Mouse (Mus musculus): Measurements from ENCODE around the gene Ifnk. TPM values are rescaled to one million over a fixed set of nuclear protein-coding genes. Genes with fewer than 3 reads are reported as not detected.

The Ifnk gene
- polyA plus RNA-seq (2016; fragmentation: Nextera tagmentation; extraction: Ambion mirVana), result 0.34 TPM in 1 of 2 replicates, not detected in the other

DNA sequence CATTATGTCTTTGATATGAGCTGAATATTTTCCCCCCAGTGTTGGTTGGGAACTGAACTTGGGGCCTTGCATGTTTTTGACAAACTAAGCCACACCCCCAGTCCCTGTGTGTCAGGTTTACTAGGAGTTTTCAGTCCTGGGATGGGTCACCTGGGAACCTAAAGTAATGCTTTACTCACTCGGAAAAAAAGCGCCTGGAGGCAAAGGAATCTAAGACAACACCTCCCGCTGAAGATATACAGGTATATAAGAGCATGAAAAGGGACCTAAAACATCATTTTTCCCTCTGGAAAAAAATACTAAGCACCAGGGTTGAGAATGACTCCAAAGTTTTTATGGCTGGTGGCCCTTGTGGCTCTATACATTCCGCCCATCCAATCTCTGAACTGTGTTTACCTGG lies at the start of gene Ifnk:
Ifnk (plus strand) TSS at position 301 of the 400 bp plus-strand sequence.
- no peak within 1 kb of the TSS for H3K27ac ChIP-seq
- no peaks in the 10 kb centered on the region for H3K9me3 ChIP-seq
- peaks cover 16% of the 10 kb centered on the region for H3K4me1 ChIP-seq
- H3K4me2 ChIP-seq (replicated peaks), result no peak within 1 kb of the TSS
- no peak within 1 kb of the TSS for H3K4me3 ChIP-seq
- no peaks in the 10 kb centered on the region for H3K27me3 ChIP-seq (replicated peaks)
- no peak within 1 kb of the TSS for H3K9ac ChIP-seq
- H3K36me3 ChIP-seq, result no peaks in the 10 kb centered on the region
- ATAC-seq (ENCODE audit: low FRiP score, low read depth), result no peak
- WGBS, result 86% methylated on average over 4 of the region's 4 CpGs

DNA sequence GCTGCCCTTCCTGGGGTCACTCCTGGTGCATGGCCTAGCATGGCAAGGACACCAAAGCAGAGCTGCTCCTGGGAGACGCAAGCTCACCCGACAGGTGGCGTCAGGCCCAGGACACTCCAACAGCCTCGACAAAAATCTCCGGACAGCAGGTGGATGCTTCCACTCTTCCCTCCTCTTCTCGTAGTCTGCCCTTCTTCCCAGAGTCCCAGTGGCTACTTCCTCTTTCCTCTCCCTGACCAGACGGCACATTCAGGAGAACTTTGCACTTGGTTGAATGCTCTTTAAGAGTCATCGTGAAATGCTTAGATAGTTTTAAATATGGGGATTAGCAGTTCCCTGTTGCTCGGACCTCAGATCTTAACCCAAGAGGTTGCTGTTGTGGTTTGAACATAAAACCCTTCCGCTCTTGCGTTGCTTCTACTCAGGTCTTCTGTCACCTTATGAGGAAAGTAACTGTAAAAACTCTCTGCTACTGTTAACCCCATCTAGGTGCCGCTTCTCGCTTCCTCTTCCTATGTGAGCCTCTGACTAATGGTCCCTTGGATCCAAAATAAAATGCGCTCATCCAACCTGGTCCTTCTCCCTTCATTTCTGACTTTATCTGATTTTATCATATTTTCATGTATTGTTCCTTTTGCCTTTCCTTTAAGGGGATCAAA lies 46.6 kb upstream of the Ifnk start:
- 81% methylated on average over 14 of the region's 14 CpGs for WGBS
- Histone ChIP-seq H3K9ac (no peak overlapping the region), H3K27ac (no peak overlapping the region), H3K4me2 (replicated peaks) (no peak overlapping the region), H3K4me1 (peaks cover 4% of the 10 kb centered on the region; the same call in 1 of the 2 replicates), H3K4me3 (no peak overlapping the region), H3K36me3 (no peaks in the 10 kb centered on the region), H3K9me3 (no peaks in the 10 kb centered on the region), H3K27me3 (replicated peaks) (no peaks in the 10 kb centered on the region)
- no peak for ATAC-seq (ENCODE audit: low FRiP score, low read depth)

DNA sequence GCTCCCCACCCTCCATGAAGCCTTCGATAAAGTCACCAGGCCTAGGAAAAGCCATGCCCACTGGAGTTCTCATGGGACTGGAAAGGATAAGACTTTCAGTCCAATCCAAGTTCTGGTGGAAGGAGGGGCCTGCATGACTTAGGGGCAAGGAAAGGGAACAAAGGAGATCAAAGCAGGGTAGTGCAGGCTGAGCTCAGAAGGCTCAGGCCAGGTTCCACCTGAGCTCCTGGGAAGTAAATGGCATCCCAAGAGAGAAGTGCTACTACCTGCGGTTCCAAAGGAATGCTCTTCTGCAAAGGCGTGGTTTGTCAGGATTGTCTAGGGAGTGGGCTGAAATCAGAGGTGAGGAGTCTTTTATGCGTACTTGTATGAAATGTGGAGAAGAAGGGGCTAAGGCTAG lies 39.4 kb upstream of the Ifnk start:
- H3K4me1 ChIP-seq, result no peaks in the 10 kb centered on the region
- H3K4me3 ChIP-seq, result no peak overlapping the region
- no peak overlapping the region for H3K4me2 ChIP-seq (replicated peaks)
- no peaks in the 10 kb centered on the region for H3K36me3 ChIP-seq
- 95% methylated on average over 4 of the region's 4 CpGs for WGBS
- no peaks in the 10 kb centered on the region for H3K27me3 ChIP-seq (replicated peaks)
- no peaks in the 10 kb centered on the region for H3K9me3 ChIP-seq
- no peak overlapping the region for H3K27ac ChIP-seq
- no peak overlapping the region for H3K9ac ChIP-seq
- ATAC-seq (ENCODE audit: low FRiP score, low read depth), result no peak

DNA sequence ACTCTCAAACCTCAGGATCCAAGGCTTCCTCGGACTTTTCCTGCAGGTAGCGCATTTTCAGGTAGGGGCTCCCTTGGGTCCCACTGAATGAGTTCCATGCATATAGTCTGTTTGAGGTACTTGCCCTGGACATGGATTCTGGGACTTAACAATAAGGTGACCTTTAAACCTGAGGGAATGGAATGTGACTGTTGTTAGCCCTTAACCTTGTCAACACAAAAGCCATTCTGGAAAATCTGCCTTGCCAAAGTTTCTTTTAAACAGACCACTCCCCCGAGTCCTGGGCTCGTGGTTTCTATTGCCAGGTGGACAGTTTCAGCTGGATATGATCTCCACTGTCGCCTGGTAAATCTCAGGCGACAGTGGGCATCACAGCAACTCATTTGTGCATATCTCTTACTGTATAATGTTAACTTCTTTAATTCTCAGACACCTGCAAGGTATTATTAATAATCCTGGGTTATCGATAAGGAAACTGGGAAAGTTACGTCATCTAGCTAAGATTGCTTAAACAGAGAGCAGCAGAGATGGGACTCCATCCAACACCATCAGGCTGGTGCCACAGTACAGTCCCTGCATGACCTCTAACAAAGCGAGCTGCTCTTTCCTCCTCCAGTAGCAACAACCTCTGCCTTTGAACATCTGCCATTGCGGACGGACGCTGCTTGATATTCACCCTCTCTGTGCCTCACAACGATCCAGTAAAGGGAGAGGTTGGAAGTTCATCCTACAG lies 38.2 kb upstream of the Ifnk start:
- Histone ChIP-seq H3K27ac (no peak overlapping the region), H3K4me3 (no peak overlapping the region)
- WGBS, result 80% methylated on average over 13 of the region's 13 CpGs

DNA sequence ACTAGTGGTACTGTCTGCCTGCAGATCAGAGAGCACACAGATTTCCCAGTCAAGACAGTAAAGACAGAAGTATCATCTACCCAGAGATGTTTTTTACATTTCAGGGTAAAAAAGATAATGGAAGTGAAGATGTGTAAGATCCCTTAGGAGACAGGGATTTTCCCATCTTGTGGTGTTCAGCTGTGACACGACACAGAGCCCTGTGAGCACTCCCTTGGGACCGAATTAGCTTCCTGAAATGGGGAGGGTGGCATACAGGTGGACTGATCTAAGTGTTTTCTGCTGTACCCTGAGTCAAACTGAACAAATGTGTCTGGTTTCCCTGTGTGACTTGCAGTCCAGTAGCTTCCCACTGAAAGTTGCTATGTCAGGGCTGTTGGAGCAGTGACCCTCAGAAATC lies 36.9 kb upstream of the Ifnk start:
- no peak overlapping the region for H3K9ac ChIP-seq
- no peaks in the 10 kb centered on the region for H3K27me3 ChIP-seq (replicated peaks)
- no peaks in the 10 kb centered on the region for H3K36me3 ChIP-seq
- no peaks in the 10 kb centered on the region for H3K9me3 ChIP-seq
- ATAC-seq (ENCODE audit: low FRiP score, low read depth), result no peak
- H3K4me3 ChIP-seq, result no peak overlapping the region
- 78% methylated on average over 2 of the region's 2 CpGs for WGBS
- no peak overlapping the region for H3K27ac ChIP-seq
- H3K4me1 ChIP-seq, result no peaks in the 10 kb centered on the region
- no peak overlapping the region for H3K4me2 ChIP-seq (replicated peaks)

More for the DNA sequence above, 38.2 kb upstream of the Ifnk start:
- Histone ChIP-seq H3K36me3 (no peaks in the 10 kb centered on the region), H3K9me3 (no peaks in the 10 kb centered on the region), H3K9ac (no peak overlapping the region), H3K4me1 (no peaks in the 10 kb centered on the region), H3K4me2 (replicated peaks) (no peak overlapping the region), H3K27me3 (replicated peaks) (no peaks in the 10 kb centered on the region)
- no peak for ATAC-seq (ENCODE audit: low FRiP score, low read depth)

DNA sequence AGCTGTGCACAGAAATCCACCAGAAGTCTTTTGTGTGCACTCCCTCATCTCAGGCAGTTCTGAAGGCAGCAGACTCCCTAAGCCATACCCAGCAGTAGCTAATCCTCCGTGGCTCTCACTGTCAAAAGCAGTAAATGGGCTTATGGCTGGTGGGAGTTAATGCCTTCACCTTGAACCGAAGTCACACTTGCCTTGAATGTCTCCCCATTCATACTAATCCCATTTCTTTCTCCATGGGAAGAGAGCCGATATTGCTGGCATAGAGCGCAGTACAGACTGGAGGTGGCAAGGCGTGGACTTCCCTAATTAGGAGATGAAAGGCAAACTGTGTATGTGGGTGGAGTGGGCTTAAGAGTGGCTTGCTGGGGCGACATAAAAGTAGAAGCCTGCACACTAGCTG lies 35.9 kb upstream of the Ifnk start:
- no peak overlapping the region for H3K4me2 ChIP-seq (replicated peaks)
- no peak overlapping the region for H3K27ac ChIP-seq
- H3K9ac ChIP-seq, result no peak overlapping the region
- no peaks in the 10 kb centered on the region for H3K36me3 ChIP-seq
- no peaks in the 10 kb centered on the region for H3K27me3 ChIP-seq (replicated peaks)
- ATAC-seq (ENCODE audit: low FRiP score, low read depth), result no peak
- H3K9me3 ChIP-seq, result no peaks in the 10 kb centered on the region
- H3K4me1 ChIP-seq, result peaks cover 1% of the 10 kb centered on the region; the same call in 1 of the 2 replicates
- WGBS, result 72% methylated on average over 6 of the region's 6 CpGs
- no peak overlapping the region for H3K4me3 ChIP-seq

DNA sequence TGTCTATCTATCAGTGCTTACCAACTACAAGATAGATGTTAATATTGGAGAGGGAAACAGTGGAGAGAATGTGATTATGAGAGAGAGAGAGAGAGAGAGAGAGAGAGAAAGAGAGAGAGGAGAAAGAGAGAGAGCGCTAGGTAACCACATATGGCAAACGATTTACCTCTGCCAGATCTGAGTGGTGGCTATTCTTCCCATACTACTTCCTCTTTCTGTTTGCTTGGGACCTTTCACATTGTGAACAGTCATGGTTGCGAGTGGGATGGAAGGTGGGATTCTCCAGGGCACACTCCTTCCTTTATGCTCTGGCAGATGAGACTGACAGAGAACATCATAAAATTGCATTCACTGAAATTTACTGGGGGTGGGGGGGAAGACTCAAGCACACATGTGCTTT lies 34.7 kb upstream of the Ifnk start:
- 91% methylated on average over 3 of the region's 3 CpGs for WGBS
- no peaks in the 10 kb centered on the region for H3K9me3 ChIP-seq
- ATAC-seq (ENCODE audit: low FRiP score, low read depth), result no peak
- H3K4me1 ChIP-seq, result peaks cover 6% of the 10 kb centered on the region; the same call in 1 of the 2 replicates
- no peak overlapping the region for H3K4me2 ChIP-seq (replicated peaks)
- no peaks in the 10 kb centered on the region for H3K36me3 ChIP-seq
- H3K27ac ChIP-seq, result no peak overlapping the region
- H3K4me3 ChIP-seq, result no peak overlapping the region
- no peaks in the 10 kb centered on the region for H3K27me3 ChIP-seq (replicated peaks)
- no peak overlapping the region for H3K9ac ChIP-seq

DNA sequence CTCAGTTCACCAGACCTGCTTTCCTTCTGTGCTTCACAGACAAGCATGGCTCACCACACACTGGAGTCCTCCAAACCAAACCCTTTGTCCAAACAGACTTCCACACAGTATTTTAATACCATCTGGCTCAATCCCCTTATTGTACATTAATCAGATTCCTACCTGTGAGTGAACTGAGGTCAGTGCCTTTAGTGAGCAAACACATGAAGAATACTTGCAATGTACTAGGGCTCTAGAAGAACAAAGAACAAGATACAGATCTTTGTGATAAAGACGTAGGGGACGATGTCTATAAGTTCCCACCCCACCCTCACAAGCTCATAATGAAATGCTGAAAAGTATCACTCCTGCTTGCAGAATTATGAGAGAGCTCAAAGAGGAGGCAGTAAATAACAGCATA lies 33.0 kb upstream of the Ifnk start:
- peaks cover 12% of the 10 kb centered on the region for H3K4me1 ChIP-seq
- no peaks in the 10 kb centered on the region for H3K9me3 ChIP-seq

DNA sequence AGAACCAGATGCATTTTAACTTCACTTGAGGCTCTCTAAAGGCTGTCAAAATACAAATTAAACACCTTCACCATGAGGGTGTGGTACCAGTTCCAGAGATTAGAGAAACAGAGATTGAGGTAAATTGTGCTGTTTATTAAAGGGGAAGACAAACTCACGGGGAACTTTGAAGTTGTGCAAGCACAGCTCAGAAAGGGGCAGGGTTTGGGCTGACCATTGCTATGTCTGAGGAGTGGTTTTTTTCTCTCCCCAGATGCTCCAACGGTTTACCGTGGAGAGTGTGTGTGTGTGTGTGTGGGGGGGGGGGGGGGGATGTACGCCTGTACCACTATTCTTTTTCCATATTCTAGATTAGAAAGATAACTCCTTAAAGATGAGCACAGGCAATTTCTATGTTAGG lies 31.7 kb upstream of the Ifnk start:
- H3K4me2 ChIP-seq (replicated peaks), result no peak overlapping the region
- no peaks in the 10 kb centered on the region for H3K27me3 ChIP-seq (replicated peaks)
- peaks cover 18% of the 10 kb centered on the region for H3K4me1 ChIP-seq
- no peak for ATAC-seq (ENCODE audit: low FRiP score, low read depth)
- H3K4me3 ChIP-seq, result no peak overlapping the region
- H3K9me3 ChIP-seq, result no peaks in the 10 kb centered on the region
- 90% methylated on average over 2 of the region's 4 CpGs for WGBS
- no peaks in the 10 kb centered on the region for H3K36me3 ChIP-seq
- no peak overlapping the region for H3K27ac ChIP-seq
- no peak overlapping the region for H3K9ac ChIP-seq

More for the DNA sequence above, 33.0 kb upstream of the Ifnk start:
- no peaks in the 10 kb centered on the region for H3K27me3 ChIP-seq (replicated peaks)
- H3K9ac ChIP-seq, result no peak overlapping the region
- no peak for ATAC-seq (ENCODE audit: low FRiP score, low read depth)
- H3K4me3 ChIP-seq, result no peak overlapping the region
- H3K4me2 ChIP-seq (replicated peaks), result no peak overlapping the region
- H3K27ac ChIP-seq, result no peak overlapping the region
- 92% methylated on average over 2 of the region's 2 CpGs for WGBS
- H3K36me3 ChIP-seq, result no peaks in the 10 kb centered on the region

DNA sequence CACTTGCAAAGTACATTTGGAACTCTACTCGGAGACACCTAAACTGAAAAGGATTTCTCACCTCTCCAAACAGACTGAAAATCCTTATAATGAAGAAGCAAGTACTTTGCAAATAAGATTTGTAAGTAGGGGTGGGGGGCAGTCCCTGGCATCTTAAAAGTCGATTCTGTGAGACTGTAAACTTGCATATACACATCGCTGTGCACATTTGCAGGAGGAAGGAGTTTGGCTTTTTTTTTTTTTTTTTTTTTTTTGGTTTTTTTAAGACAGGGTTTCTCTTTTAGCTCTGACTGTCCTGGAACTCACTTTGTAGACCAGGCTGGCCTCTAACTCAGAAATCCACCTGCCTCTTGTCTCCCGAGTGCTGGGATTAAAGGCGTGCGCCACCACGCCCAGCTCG lies 31.3 kb upstream of the Ifnk start:
- Histone ChIP-seq H3K27ac (no peak overlapping the region), H3K4me1 (peaks cover 22% of the 10 kb centered on the region), H3K4me2 (replicated peaks) (no peak overlapping the region), H3K27me3 (replicated peaks) (no peaks in the 10 kb centered on the region), H3K9ac (no peak overlapping the region), H3K9me3 (no peaks in the 10 kb centered on the region), H3K36me3 (no peaks in the 10 kb centered on the region), H3K4me3 (no peak overlapping the region)
- 92% methylated on average over 8 of the region's 8 CpGs for WGBS
- ATAC-seq (ENCODE audit: low FRiP score, low read depth), result no peak

DNA sequence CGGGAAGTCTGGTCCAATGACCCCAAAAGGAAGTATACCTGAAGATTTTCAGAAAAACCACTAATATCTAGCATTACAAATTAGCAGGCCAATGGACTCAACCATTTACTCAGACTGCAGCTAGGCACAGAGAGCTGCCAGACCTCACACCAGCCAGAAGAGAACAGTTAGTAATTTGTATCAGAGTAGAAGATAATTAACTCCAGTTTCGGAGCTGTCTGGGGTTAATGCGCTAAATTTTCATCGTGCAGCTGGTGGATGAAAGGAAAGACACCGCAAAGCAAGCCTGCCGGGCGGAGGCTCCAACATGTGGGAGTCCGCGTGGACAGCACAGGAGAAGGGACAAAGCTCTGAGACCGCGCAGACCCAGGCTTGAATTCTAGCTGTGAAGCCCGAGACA lies 30.8 kb upstream of the Ifnk start:
- no peak overlapping the region for H3K9ac ChIP-seq
- ATAC-seq (ENCODE audit: low FRiP score, low read depth), result no peak
- H3K27ac ChIP-seq, result no peak overlapping the region
- WGBS, result 51% methylated on average over 12 of the region's 12 CpGs
- no peaks in the 10 kb centered on the region for H3K36me3 ChIP-seq
- no peaks in the 10 kb centered on the region for H3K9me3 ChIP-seq
- no peak overlapping the region for H3K4me2 ChIP-seq (replicated peaks)
- H3K4me3 ChIP-seq, result no peak overlapping the region
- H3K4me1 ChIP-seq, result peaks cover 26% of the 10 kb centered on the region
- H3K27me3 ChIP-seq (replicated peaks), result no peaks in the 10 kb centered on the region

DNA sequence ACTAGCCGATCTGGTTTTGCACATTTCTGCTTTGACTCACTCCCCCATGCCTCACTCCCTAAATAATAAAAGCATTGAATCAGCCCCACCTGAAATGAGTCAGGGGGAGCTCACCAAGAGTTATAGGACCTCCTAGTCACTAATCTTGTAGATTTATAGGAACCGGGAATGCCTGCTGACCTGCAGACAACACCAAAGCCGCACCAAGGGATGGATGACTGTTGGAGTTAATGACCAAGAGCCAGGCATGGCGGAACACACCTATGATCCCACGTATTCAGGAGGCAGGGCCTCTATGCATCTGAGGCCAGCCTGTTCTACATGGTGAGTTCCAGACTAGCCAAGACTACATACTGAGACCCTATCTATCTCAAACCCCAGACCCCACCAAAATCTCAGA lies 28.8 kb upstream of the Ifnk start:
- Histone ChIP-seq H3K4me2 (replicated peaks) (no peak overlapping the region), H3K4me3 (no peak overlapping the region), H3K27me3 (replicated peaks) (no peaks in the 10 kb centered on the region), H3K36me3 (no peaks in the 10 kb centered on the region), H3K4me1 (peaks cover 30% of the 10 kb centered on the region), H3K9ac (no peak overlapping the region), H3K9me3 (no peaks in the 10 kb centered on the region), H3K27ac (no peak overlapping the region)
- no peak for ATAC-seq (ENCODE audit: low FRiP score, low read depth)
- 57% methylated on average over 5 of the region's 5 CpGs for WGBS

DNA sequence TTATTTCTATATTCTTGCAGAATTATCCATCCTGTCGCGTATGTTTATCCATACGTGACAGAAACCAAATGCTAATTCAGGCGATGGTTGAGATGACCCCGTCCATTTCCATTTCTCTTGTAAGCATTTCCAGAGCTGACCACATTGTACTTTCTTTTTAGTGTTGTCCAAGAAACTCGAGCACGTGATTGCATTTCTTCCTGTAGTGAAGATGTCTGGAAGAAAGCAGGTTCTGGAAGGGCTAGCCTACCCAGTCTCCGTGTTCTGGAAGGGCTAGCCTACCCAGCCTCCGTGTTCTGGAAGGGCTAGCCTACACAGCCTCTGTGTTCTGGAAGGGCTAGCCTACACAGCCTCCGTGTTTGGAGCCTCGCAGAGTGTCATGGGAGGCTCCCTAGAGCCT lies 27.8 kb upstream of the Ifnk start:
- 85% methylated on average over 11 of the region's 11 CpGs for WGBS
- Histone ChIP-seq H3K9me3 (no peaks in the 10 kb centered on the region), H3K36me3 (no peaks in the 10 kb centered on the region), H3K27ac (no peak overlapping the region), H3K4me2 (replicated peaks) (no peak overlapping the region), H3K4me3 (no peak overlapping the region), H3K27me3 (replicated peaks) (no peaks in the 10 kb centered on the region), H3K9ac (no peak overlapping the region), H3K4me1 (peaks cover 30% of the 10 kb centered on the region)
- no peak for ATAC-seq (ENCODE audit: low FRiP score, low read depth)

Measured in neural tube, embryonic 12.5 days (tissue).